Mouse (Mus musculus): ENCODE measurements around the gene Snapc3. TPM values are rescaled to one million over a fixed set of nuclear protein-coding genes. Genes with fewer than 3 reads are reported as not detected.

The Snapc3 gene
- total and polyA plus RNA-seq, 3 experiments, result 12.0 to 16.9 TPM; not detected in 1

GRCm38 (mm10) chr4:83373381-83373780 lies 44.1 kb upstream of the Snapc3 start:
- Histone ChIP-seq H3K9me3 (replicated peaks; ENCODE audit: insufficient read depth, low read length) (no peaks in the 10 kb centered on the region), H3K27me3 (ENCODE audit: control insufficient read depth in 1 of 2, insufficient read depth in 2 of 2, low read length in 2 of 2) (no peaks in the 10 kb centered on the region; a peak in 3 of 4 replicates), H3K4me1 (ENCODE audit: control insufficient read depth in 1 of 2, insufficient read depth in 2 of 2, low read length in 2 of 2) (no peaks in the 10 kb centered on the region), H3K27ac (ENCODE audit: control insufficient read depth, low read depth, low read length) (no peak overlapping the region), H3K4me3 (ENCODE audit: control insufficient read depth in 1 of 2, insufficient read depth in 1 of 2, low read depth in 2 of 2, low read length in 2 of 2) (no peak overlapping the region), H3K79me2 (ENCODE audit: control insufficient read depth, insufficient read depth, low read length, poor library complexity) (no peaks in the 10 kb centered on the region), H3K9ac (ENCODE audit: control insufficient read depth, low read depth, low read length, poor library complexity, severe bottlenecking) (no peak overlapping the region), H3K36me3 (ENCODE audit: control insufficient read depth in 1 of 2, insufficient read depth in 2 of 2, low read length in 2 of 2) (no peaks in the 10 kb centered on the region)
- no peak for DNase-seq (ENCODE audit: low read depth, low spot score)
- no peak for TF ChIP-seq CHD1 (IDR thresholded peaks at IDR 0.05; ENCODE audit: low read depth, low read length)
- no peak for TF ChIP-seq USF2 (IDR thresholded peaks at IDR 0.05; ENCODE audit: borderline replicate concordance in 1 of 2, insufficient read depth in 1 of 2, low read depth in 1 of 2, low read length in 2 of 2)
- no peak for TF ChIP-seq TCF12 (IDR thresholded peaks at IDR 0.05; ENCODE audit: low read depth, low read length)
- TF ChIP-seq MAFK (IDR thresholded peaks at IDR 0.05; ENCODE audit: borderline replicate concordance, low read depth, low read length), result no peak
- no peak for TF ChIP-seq KAT2A (conservative IDR thresholded peaks at IDR 0.05; ENCODE audit: low read depth, low read length)
- TF ChIP-seq BHLHE40 (IDR thresholded peaks at IDR 0.05; ENCODE audit: borderline replicate concordance, low read depth, low read length), result no peak
- TF ChIP-seq POLR2AphosphoS2 (IDR thresholded peaks at IDR 0.05; ENCODE audit: low read length), result no peak
- TF ChIP-seq RCOR1 (IDR thresholded peaks at IDR 0.05; ENCODE audit: low read depth, low read length), result no peak
- TF ChIP-seq MYC (IDR thresholded peaks at IDR 0.05; ENCODE audit: low read depth, low read length), result no peak
- TF ChIP-seq RAD21 (IDR thresholded peaks at IDR 0.05; ENCODE audit: low read depth, low read length), result no peak
- no peak for TF ChIP-seq GATA1 (IDR thresholded peaks at IDR 0.05; ENCODE audit: low read depth, low read length)
- no peak for TF ChIP-seq ZC3H11A (IDR thresholded peaks at IDR 0.05; ENCODE audit: low read depth, low read length)
- TF ChIP-seq SIN3A (IDR thresholded peaks at IDR 0.05; ENCODE audit: low read length), result no peak
- no peak for TF ChIP-seq TAL1 (IDR thresholded peaks at IDR 0.05; ENCODE audit: low read length)
- TF ChIP-seq POLR2AphosphoS5 (IDR thresholded peaks at IDR 0.05; ENCODE audit: borderline replicate concordance, low read depth, low read length), result no peak
- no peak for TF ChIP-seq HCFC1 (IDR thresholded peaks at IDR 0.05; ENCODE audit: low read depth, low read length)

GRCm38 (mm10) chr4:83375650-83376049 lies 41.9 kb upstream of the Snapc3 start:
- Histone ChIP-seq H3K27me3 (ENCODE audit: control insufficient read depth in 1 of 2, insufficient read depth in 2 of 2, low read length in 2 of 2) (no peaks in the 10 kb centered on the region; a peak in 3 of 4 replicates), H3K9ac (ENCODE audit: control insufficient read depth, low read depth, low read length, poor library complexity, severe bottlenecking) (no peak overlapping the region), H3K36me3 (ENCODE audit: control insufficient read depth in 1 of 2, insufficient read depth in 2 of 2, low read length in 2 of 2) (no peaks in the 10 kb centered on the region), H3K4me3 (ENCODE audit: control insufficient read depth in 1 of 2, insufficient read depth in 1 of 2, low read depth in 2 of 2, low read length in 2 of 2) (no peak overlapping the region), H3K27ac (ENCODE audit: control insufficient read depth, low read depth, low read length) (no peak overlapping the region), H3K9me3 (replicated peaks; ENCODE audit: insufficient read depth, low read length) (no peaks in the 10 kb centered on the region), H3K79me2 (ENCODE audit: control insufficient read depth, insufficient read depth, low read length, poor library complexity) (no peaks in the 10 kb centered on the region), H3K4me1 (ENCODE audit: control insufficient read depth in 1 of 2, insufficient read depth in 2 of 2, low read length in 2 of 2) (no peaks in the 10 kb centered on the region)
- DNase-seq (ENCODE audit: low read depth, low spot score), result no peak
- no peak for TF ChIP-seq MXI1 (IDR thresholded peaks at IDR 0.05; ENCODE audit: low read depth, low read length)
